ENCODE assay signal across 9 mouse cellular contexts in the genomic region with DNA sequence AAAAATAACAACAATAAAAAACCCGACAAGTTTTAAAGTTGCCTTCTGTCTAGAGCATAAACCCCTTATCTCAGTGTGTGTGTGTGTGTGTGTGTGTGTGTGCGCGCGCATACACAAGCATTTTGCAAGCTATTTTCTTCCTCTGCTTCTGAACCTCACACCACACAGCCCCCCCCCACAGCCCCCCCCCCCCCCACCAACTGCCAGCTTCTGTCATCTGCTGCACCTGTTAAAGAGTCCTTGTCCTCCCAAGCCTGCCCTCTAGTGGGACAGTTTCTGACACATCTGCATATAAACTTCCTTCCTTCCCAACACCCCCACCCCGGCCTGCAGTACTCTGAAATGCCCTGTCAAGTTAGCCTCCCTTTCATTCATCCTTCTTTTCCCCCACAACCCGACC. TPM values are rescaled to one million over a fixed set of nuclear protein-coding genes. Genes with fewer than 3 reads are reported as not detected.
DNase-seq lines count a peak whose midpoint lies in the region; ATAC-seq and TF ChIP-seq lines count a peak whose summit lies in the region.
"Had no signal": no experiment of that assay in that cellular context is flagged by ENCODE, and none has a peak within 500 bp of the region (broad histone marks: within the 10 kb centered on the region; RNA-seq: fewer than 3 reads in every experiment).

No protein-coding gene starts in this region.

- no peak overlapping the region for H3K27ac ChIP-seq in limb, embryonic 14.5 days (replicated peaks; ENCODE audit: low read depth, low read length)
- H3K27ac ChIP-seq in limb, embryonic 10.5 days, result no peak overlapping the region
- H3K27ac ChIP-seq: embryonic facial prominence, embryonic 12.5 days; limb, embryonic 13.5 days had no signal

- peak; percentile 63; the same call in 1 of the 2 replicates for ATAC-seq in limb, embryonic 14.5 days (ENCODE audit: low FRiP score, low read depth)

- H3K27me3 ChIP-seq in limb, embryonic 14.5 days (ENCODE audit: control insufficient read depth, insufficient read depth, low read length), result no peaks in the 10 kb centered on the region
- no peaks in the 10 kb centered on the region for H3K27me3 ChIP-seq in limb, embryonic 10.5 days (ENCODE audit: low read depth, poor library complexity, severe bottlenecking)
- no peaks in the 10 kb centered on the region for H3K27me3 ChIP-seq in myocyte (ENCODE audit: control insufficient read depth, insufficient read depth, insufficient read length)
- H3K27me3 ChIP-seq: embryonic facial prominence, embryonic 12.5 days; limb, embryonic 13.5 days had no signal

- peak; percentile 20 for DNase-seq in limb, embryonic 14.5 days (ENCODE audit: low spot score)
- no peak for DNase-seq in limb, embryonic 10.5 days (ENCODE audit: low spot score)
- peak; percentile 51 for DNase-seq in NIH3T3 (ENCODE audit: low read depth)
- peak; percentile 57 for DNase-seq in gastrocnemius, postnatal 25 days
- DNase-seq in kidney, postnatal 25 days, result peak; percentile 70 to 71
- DNase-seq in thymus, postnatal 4 days, result peak; percentile 96

- no peaks in the 10 kb centered on the region for H3K79me2 ChIP-seq in myocyte (ENCODE audit: control insufficient read depth, insufficient read depth)

- H3K4me1 ChIP-seq in limb, embryonic 14.5 days (ENCODE audit: control insufficient read depth, insufficient read depth, low read length), result 0 out of 2 replicates have a peak, but pooled peaks cover 2% of the 10 kb centered on the region
- H3K4me1 ChIP-seq in limb, embryonic 10.5 days, result peaks cover 5% of the 10 kb centered on the region

- no peak overlapping the region for H3K9ac ChIP-seq in limb, embryonic 14.5 days (ENCODE audit: low read depth, low read length, severe bottlenecking)
- H3K9ac ChIP-seq: embryonic facial prominence, embryonic 12.5 days; limb, embryonic 13.5 days had no signal

- H3K4me2 ChIP-seq in limb, embryonic 14.5 days (replicated peaks; ENCODE audit: low read depth, low read length, severe bottlenecking), result no peak overlapping the region
- H3K4me2 ChIP-seq in myocyte (ENCODE audit: low read depth), result no peak overlapping the region
- H3K4me2 ChIP-seq: embryonic facial prominence, embryonic 12.5 days; limb, embryonic 13.5 days had no signal

- no peak overlapping the region for H3K4me3 ChIP-seq in limb, embryonic 14.5 days (replicated peaks; ENCODE audit: low read length)
- H3K4me3 ChIP-seq in limb, embryonic 10.5 days, result no peak overlapping the region
- no peak overlapping the region for H3K4me3 ChIP-seq in myocyte
- H3K4me3 ChIP-seq: embryonic facial prominence, embryonic 12.5 days; limb, embryonic 13.5 days had no signal

- WGBS in limb, embryonic 14.5 days, result 67% methylated on average over 6 of the region's 6 CpGs
- WGBS in limb, embryonic 10.5 days, result 70% methylated on average over 6 of the region's 6 CpGs

- H3K9me3 ChIP-seq in limb, embryonic 14.5 days (ENCODE audit: control insufficient read depth, low read length), result no peaks in the 10 kb centered on the region
- H3K9me3 ChIP-seq in limb, embryonic 10.5 days (replicated peaks), result no peaks in the 10 kb centered on the region
- H3K9me3 ChIP-seq: embryonic facial prominence, embryonic 12.5 days; limb, embryonic 13.5 days had no signal

- no peaks in the 10 kb centered on the region for H3K36me3 ChIP-seq in limb, embryonic 14.5 days (ENCODE audit: control insufficient read depth, insufficient read depth, low read length)
- H3K36me3 ChIP-seq in limb, embryonic 10.5 days, result 0 out of 2 replicates have a peak, but pooled peaks cover 2% of the 10 kb centered on the region
- H3K36me3 ChIP-seq in myocyte (ENCODE audit: control insufficient read depth, insufficient read depth), result no peaks in the 10 kb centered on the region
- H3K36me3 ChIP-seq: embryonic facial prominence, embryonic 12.5 days; limb, embryonic 13.5 days had no signal

- no peak overlapping the region for H3ac ChIP-seq in myocyte (ENCODE audit: control insufficient read depth, insufficient read length)

- no peak for TF ChIP-seq POLR2A in limb, embryonic 14.5 days (IDR thresholded peaks at IDR 0.05; ENCODE audit: borderline replicate concordance, extremely low read depth, insufficient read depth, insufficient read length)
- TF ChIP-seq POLR2A in myocyte (IDR thresholded peaks at IDR 0.05; ENCODE audit: insufficient read length, low read depth), result no peak

TF ChIP-seq in myocyte, 11 proteins besides CTCF, POLR2A, EP300 and RAD21:
- TF ChIP-seq SRF (IDR thresholded peaks at IDR 0.05; ENCODE audit: control insufficient read depth, insufficient read length, low read depth) (no peak), MYOD1 (IDR thresholded peaks at IDR 0.05; ENCODE audit: control insufficient read depth in 1 of 3, insufficient read length in 2 of 3, low read depth in 2 of 3) (peak in 2 of 3 experiments; percentile 54 to 77)
TF ChIP-seq in myocyte: peak in this region for 1.

RNA-seq across cellular contexts. Expression of a gene that starts 4.5 kb away (rescaled TPM):
- polyA plus RNA-seq in limb, embryonic 14.5 days (2012; rRNA removed), result 140 and 167 TPM in 2 replicates
- 416 and 425 TPM in 2 replicates for polyA plus RNA-seq in limb, embryonic 14.5 days (2014; fragmentation: Nextera tagmentation; extraction: Ambion mirVana)
- 499 and 560 TPM in 2 replicates for polyA plus RNA-seq in limb, embryonic 10.5 days (2016; fragmentation: Nextera tagmentation; extraction: Ambion mirVana)
- 100 to 1,000 TPM; 140 to 155 TPM for total RNA-seq in gastrocnemius, postnatal 25 days (2021)
- polyA plus RNA-seq in myocyte (2012; fragmentation: generic; extraction: Trizol), result 266 TPM
